Mouse (Mus musculus) megakaryocyte progenitor cell, adult 5-6 weeks (primary cell): ENCODE data around the gene Fam53b. TPM values are rescaled to one million over a fixed set of nuclear protein-coding genes. Genes with fewer than 3 reads are reported as not detected.

Experiments used
- total RNA-seq, 2 experiments: library from RNA; stranded (forward) in 1 of 2; stranded (reverse) in 1 of 2; fragments of 157-497, 149-512 nt in 1 of 2; fragments of 200-1000 nt in 1 of 2; gene quantifications; 2 replicates each; pipeline versions ENCODE4 v1.2.3 to v1.2.4; 2015 to 2017

Fam53b gene
- total RNA-seq, 2 experiments from 2014 or later, result 15.9 to 16.0 TPM

Other genes starting within 250 kb of the Fam53b start
- gene Oat, start 237.5 kb downstream of the Fam53b start, total RNA-seq (2015), result 92.6 and 99.4 TPM in 2 replicates
- gene Oat, start 237.5 kb downstream of the Fam53b start, total RNA-seq (2017), result 110 TPM in 2 replicates
- gene Nkx1-2, start 214.2 kb downstream of the Fam53b start, total RNA-seq (2015), result not detected in 2 replicates
- not detected in 2 replicates for gene Nkx1-2, start 214.2 kb downstream of the Fam53b start, total RNA-seq (2017)
- gene Lhpp, start 203.2 kb downstream of the Fam53b start, total RNA-seq (2015), result 10.8 and 14.2 TPM in 2 replicates
- gene Lhpp, start 203.2 kb downstream of the Fam53b start, total RNA-seq (2017), result 9.1 and 11.2 TPM in 2 replicates
- gene Eef1akmt2, start 38.8 kb upstream of the Fam53b start, total RNA-seq (2015), result 27.3 and 38.6 TPM in 2 replicates
- gene Eef1akmt2, start 38.8 kb upstream of the Fam53b start, total RNA-seq (2017), result 48.3 and 48.9 TPM in 2 replicates
- 48.6 and 48.9 TPM in 2 replicates for gene Abraxas2, start 45.3 kb upstream of the Fam53b start, total RNA-seq (2015)
- gene Abraxas2, start 45.3 kb upstream of the Fam53b start, total RNA-seq (2017), result 38.6 and 45.9 TPM in 2 replicates
- gene Zranb1, start 117.3 kb upstream of the Fam53b start, total RNA-seq (2015), result 30.2 and 33.2 TPM in 2 replicates
- 54.6 and 61.9 TPM in 2 replicates for gene Zranb1, start 117.3 kb upstream of the Fam53b start, total RNA-seq (2017)